Mouse (Mus musculus) layer of hippocampus, adult 2 months (tissue): ENCODE measurements at regions not wholly inside any gene's neighbourhood (a gene's known extent, or its start where the extent isn't known, plus 50 kb on each side); places are given as distances from the start of the nearest gene placed in this dataset.

ENCODE experiments used
- DNase-seq, 2 experiments: peaks; one replicate each; pipeline ENCODE4 v3.0.0; 2022; ENCODE audit warnings: low spot score in 2 of 2
- H3K27ac ChIP-seq: fragments of 200-600 bp; 2 replicates; pipeline ENCODE4 v1.8.1; 2022
- H3K4me3 ChIP-seq: fragments of 200-600 bp; 2 replicates; pipeline ENCODE4 v1.8.1; 2022; ENCODE audit warnings: mild to moderate bottlenecking
- CTCF ChIP-seq: fragments of 200-600 bp; conservative IDR thresholded peaks from 2 replicates; pipeline ENCODE4 v1.8.1; 2022; ENCODE audit warnings: antibody characterized with exemption, mild to moderate bottlenecking, moderate library complexity

- no peak overlapping the region for H3K27ac ChIP-seq
- no peak for TF ChIP-seq CTCF
- H3K4me3 ChIP-seq, result no peak overlapping the region
- peak in 1 of 2 experiments; percentile 42 for DNase-seq
These were observed 73.5 kb upstream of the Ctnnb1 start for GRCm38 (mm10) chr9:120855293-120856050.

DNA sequence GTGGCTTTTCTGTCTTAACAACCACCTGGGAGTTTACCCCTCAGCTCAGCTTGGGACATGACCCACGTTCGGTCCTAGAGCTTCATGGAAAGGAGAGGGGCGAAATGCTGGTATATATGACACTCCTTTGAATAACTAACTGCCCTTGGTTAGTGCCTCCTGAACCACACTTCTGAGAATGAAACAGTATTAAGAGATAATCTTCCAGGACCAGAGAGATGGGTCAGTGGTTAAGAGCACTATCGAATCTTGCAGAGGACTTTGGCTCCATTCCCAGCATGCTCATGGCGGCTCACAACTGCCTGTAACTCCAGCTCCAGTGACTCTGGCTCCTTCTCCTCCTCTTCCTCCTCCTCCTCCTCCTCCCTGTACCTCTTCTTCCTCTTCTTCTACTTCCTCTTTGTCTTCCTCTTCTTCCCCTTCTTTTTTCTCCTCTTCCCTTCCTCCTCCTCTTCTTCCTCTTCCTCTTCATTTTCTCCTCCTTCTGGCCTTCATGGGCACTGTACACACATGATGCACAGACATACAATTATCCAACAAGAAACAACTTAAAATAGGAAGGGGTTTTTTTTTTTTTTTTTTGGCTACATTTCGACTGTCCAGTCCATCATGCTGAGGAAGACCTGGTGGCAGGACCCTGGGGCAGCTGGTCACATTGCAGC, 71.0 kb upstream of the Ctnnb1 start:
- Histone ChIP-seq H3K4me3 (no peak overlapping the region), H3K27ac (no peak overlapping the region)
- DNase-seq, result no peak
- TF ChIP-seq CTCF, result no peak

DNA sequence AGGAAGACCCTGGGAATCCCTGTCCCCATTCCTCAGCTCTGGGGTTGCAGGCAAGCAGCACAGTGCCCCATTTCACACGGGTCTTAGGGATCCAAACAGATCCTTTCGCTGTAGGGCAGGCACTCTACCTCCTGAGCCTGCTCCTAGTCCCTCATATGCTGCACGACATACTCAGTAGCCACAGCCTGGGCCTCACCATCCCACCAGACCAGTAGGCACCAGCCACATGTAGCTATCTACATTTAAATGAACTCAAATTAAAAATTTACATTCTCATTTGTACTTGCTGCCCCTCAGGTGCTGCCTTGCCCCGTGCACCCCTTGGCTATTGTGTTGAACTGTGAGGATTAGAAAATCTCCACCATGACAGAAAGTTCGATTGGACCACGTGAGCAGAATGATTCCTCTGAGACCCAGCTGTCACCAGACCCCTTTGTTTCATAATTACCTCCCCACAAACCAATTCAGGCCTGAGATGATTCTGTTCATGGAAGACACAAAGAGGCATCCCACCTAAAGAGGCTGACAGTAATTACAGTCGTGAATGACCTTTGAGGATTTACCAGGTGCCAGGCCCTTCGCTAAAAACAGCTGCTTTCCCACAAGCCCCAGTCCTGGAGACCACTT, 67.9 kb upstream of the Ctnnb1 start:
- no peak overlapping the region for H3K27ac ChIP-seq
- DNase-seq, result no peak
- TF ChIP-seq CTCF, result no peak
- no peak overlapping the region for H3K4me3 ChIP-seq

DNA sequence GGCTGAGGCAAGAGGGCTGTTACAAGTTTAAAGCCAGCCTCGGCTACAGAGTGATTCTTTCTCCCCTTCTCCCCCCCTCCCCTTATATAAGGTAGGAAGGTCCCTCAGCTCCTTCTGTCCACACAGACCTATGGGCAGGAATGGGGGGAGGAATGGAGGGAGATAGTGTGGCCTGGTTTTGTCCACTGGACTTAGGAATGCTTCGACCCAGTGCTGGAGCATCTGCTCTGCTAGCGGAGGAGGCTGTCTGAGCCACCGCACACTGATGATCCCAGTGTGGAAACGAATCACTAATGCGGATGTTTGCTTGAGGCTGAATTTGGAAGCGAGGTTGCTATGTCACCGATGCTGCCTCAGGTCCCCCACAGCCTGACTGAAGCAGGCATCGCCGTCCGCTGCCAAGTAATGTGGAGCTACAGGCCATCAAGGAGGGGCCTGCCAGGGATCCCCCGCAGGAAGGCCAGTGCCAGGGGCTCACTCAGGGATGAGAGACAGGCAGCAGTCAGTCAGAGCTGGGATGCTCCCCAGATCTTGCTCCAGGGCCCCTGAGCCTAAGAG, 67.1 kb upstream of the Ctnnb1 start:
- H3K4me3 ChIP-seq, result no peak overlapping the region
- no peak for DNase-seq
- no peak for TF ChIP-seq CTCF
- H3K27ac ChIP-seq, result no peak overlapping the region

DNA sequence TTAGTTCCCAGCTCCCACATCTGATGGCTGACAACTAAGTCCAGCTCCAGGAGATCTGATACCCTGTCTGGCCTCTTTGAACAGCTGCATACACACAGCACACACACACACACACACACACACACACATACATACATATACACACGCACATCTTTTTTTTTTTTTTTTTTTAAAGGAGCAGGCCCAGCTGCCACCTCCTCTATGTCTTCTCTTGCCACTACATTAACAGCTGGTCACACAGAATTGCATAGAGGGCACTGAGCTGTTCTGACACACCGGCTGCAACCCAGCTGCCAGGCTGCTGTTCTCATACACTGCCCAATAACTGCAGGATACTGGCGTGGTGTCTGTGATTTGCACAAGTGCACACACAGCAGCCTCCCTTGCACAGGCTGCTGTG, 64.6 kb upstream of the Ctnnb1 start:
- no peak overlapping the region for H3K4me3 ChIP-seq
- TF ChIP-seq CTCF, result no peak
- DNase-seq, result no peak
- no peak overlapping the region for H3K27ac ChIP-seq

- TF ChIP-seq CTCF, result no peak
- H3K27ac ChIP-seq, result peak overlapping the region; percentile 69; the same call in 1 of the 2 replicates
- DNase-seq, result no peak
- no peak overlapping the region for H3K4me3 ChIP-seq
These were observed 62.8 kb upstream of the Ctnnb1 start for GRCm38 (mm10) chr9:120866251-120866650.

GRCm38 (mm10) chr9:120866709-120867108, 62.3 kb upstream of the Ctnnb1 start:
- TF ChIP-seq CTCF, result no peak
- peak overlapping the region; percentile 69 for H3K27ac ChIP-seq
- no peak overlapping the region for H3K4me3 ChIP-seq
- DNase-seq, result no peak

DNA sequence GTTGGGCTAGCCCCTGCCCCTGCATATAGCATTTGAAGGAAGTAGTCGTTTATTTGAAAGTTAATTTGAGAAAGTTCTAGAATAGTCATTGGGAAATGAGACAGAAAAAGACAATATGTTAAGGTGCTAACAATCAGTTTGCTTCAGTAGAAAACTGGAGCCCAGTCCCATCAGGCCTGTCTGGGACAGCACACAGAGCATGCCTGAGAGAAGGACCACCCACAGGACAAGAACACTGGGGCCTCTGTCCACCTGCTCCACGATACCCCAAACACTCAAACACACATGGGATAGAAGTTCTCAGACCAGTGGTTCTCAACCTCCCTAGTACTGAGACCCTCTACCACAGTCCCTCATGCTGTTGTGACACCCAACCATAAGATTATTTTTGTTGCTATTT, 61.2 kb upstream of the Ctnnb1 start:
- TF ChIP-seq CTCF, result no peak
- DNase-seq, result no peak
- no peak overlapping the region for H3K4me3 ChIP-seq
- H3K27ac ChIP-seq, result no peak overlapping the region

GRCm38 (mm10) chr9:120868330-120868729, 60.7 kb upstream of the Ctnnb1 start:
- no peak for DNase-seq
- Histone ChIP-seq H3K4me3 (no peak overlapping the region), H3K27ac (0 out of 2 replicates have a peak overlapping the region, but pooled peaks have one; percentile 18)
- TF ChIP-seq CTCF, result no peak

GRCm38 (mm10) chr9:120869432-120870081, 59.5 kb upstream of the Ctnnb1 start:
- Histone ChIP-seq H3K4me3 (peak overlapping the region; percentile 25), H3K27ac (peak overlapping the region; percentile 90)
- peak; percentile 60 to 66 for DNase-seq
- TF ChIP-seq CTCF, result no peak

DNA sequence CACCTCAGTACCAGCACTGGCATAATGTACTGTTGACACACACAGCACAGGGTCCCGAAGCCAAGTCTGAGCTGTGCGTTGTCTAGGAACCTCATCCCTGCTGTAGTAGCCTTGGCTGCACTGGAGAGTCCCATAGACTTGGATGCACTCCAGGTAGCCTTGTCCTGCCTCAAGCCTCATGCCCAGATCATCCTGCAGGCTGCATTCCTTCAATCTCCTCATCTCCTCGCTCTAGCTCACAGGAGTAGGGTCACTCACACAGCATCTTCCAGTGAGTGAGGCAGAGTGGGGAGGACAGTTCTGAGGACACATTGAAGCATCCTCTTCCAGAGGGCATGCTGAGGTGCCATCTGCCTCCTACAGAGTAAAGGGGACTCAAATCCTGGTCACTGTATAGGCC, 55.7 kb upstream of the Ctnnb1 start:
- Histone ChIP-seq H3K4me3 (no peak overlapping the region), H3K27ac (no peak overlapping the region)
- no peak for TF ChIP-seq CTCF
- DNase-seq, result no peak

- TF ChIP-seq CTCF, result no peak
- no peak for DNase-seq
- Histone ChIP-seq H3K4me3 (no peak overlapping the region), H3K27ac (no peak overlapping the region)
These were observed 54.5 kb upstream of the Ctnnb1 start for GRCm38 (mm10) chr9:120874416-120874976.
